Mouse (Mus musculus) limb, embryonic 14.5 days (tissue): Measurements from ENCODE around the gene Hoxc4. TPM values are rescaled to one million over a fixed set of nuclear protein-coding genes. Genes with fewer than 3 reads are reported as not detected.
A peak's percentile ranks its signal among the peaks of the same experiment; 100 is the strongest.

Experiments
- ATAC-seq: fragments of 200-750 bp; cut with Nextera tagmentation; 2 replicates; pipeline ENCODE4 v1.8.0; 2017; ENCODE audit warnings: low read depth, moderate number of reproducible peaks, moderate TSS enrichment; ENCODE audit not compliant: low FRiP score
- DNase-seq: peaks from one replicate; pipeline ENCODE4 v3.0.0-alpha.2; 2015; ENCODE audit warnings: low spot score
- H3K27ac ChIP-seq: fragments of 300-500 bp; sonication (generic); replicated peaks from 2 replicates; pipeline ENCODE4 v1.5.1; 2014; ENCODE audit warnings: low read depth, mild to moderate bottlenecking, low read length, moderate library complexity, mixed read lengths
- H3K27me3 ChIP-seq: fragments of 300-500 bp; sonication (generic); 2 replicates; pipeline ENCODE4 v1.6.1; 2014; ENCODE audit warnings: low read length, mixed read lengths; ENCODE audit not compliant: control insufficient read depth, insufficient read depth
- H3K36me3 ChIP-seq: fragments of 300-500 bp; sonication (generic); 2 replicates; pipeline ENCODE4 v1.6.1; 2014; ENCODE audit warnings: mild to moderate bottlenecking, low read length, moderate library complexity, mixed read lengths; ENCODE audit not compliant: control insufficient read depth, insufficient read depth
- H3K4me1 ChIP-seq: fragments of 300-500 bp; sonication (generic); 2 replicates; pipeline ENCODE4 v1.6.1; 2014; ENCODE audit warnings: antibody characterized with exemption, low read length, mixed read lengths; ENCODE audit not compliant: control insufficient read depth, insufficient read depth
- H3K4me2 ChIP-seq: fragments of 300-500 bp; sonication (generic); replicated peaks from 2 replicates; pipeline ENCODE4 v1.6.1; 2014; ENCODE audit warnings: low read depth, mild to moderate bottlenecking, low read length, moderate library complexity; ENCODE audit not compliant: severe bottlenecking
- H3K4me3 ChIP-seq: fragments of 300-500 bp; sonication (generic); replicated peaks from 2 replicates; pipeline ENCODE4 v1.5.1; 2014; ENCODE audit warnings: low read length
- H3K9ac ChIP-seq: fragments of 300-500 bp; sonication (generic); 2 replicates; pipeline ENCODE4 v1.6.1; 2014; ENCODE audit warnings: mild to moderate bottlenecking, low read depth, low read length, moderate library complexity; ENCODE audit not compliant: severe bottlenecking
- H3K9me3 ChIP-seq: fragments of 300-500 bp; sonication (generic); 2 replicates; pipeline ENCODE4 v1.6.1; 2016; ENCODE audit warnings: low read length; ENCODE audit not compliant: control insufficient read depth
- POLR2A ChIP-seq: fragments of 200-500 bp; IDR thresholded peaks from 2 replicates; pipeline ENCODE4 v1.8.0; 2012; ENCODE audit warnings: inconsistent platforms, mild to moderate bottlenecking, moderate library complexity, borderline replicate concordance; ENCODE audit not compliant: insufficient read depth, insufficient read length; ENCODE audit errors: extremely low read depth
- WGBS: fragments of 180-500 bp; shearing (Covaris S2); extraction: QIAGEN DNeasy Blood & Tissue Kit; methylation state at CpG from one replicate; pipeline ENCODE4 v1.1.7; 2014; 5-methylcytosine and 5-hydroxymethylcytosine counted together
- microRNA counts: library from miRNA; unstranded; fragments of <30 nt; microRNA quantifications from one replicate; lab custom pipeline; 2016
- microRNA-seq: library from miRNA; unstranded; fragments of <30 nt; microRNA quantifications from one replicate; pipeline ENCODE4, GENCODE M21; 2016
- polyA plus RNA-seq, 2 experiments: library from polyadenylated mRNA; depleted of rRNA in 1 of 2; stranded (reverse) in 1 of 2; unstranded in 1 of 2; fragments of >200 nt; fragmentation: Nextera tagmentation in 1 of 2; extraction: Ambion mirVana in 1 of 2; gene quantifications; 2 replicates each; pipeline versions ENCODE4 v1.2.1 to v1.2.3; 2012 to 2014

The Hoxc4 gene
- polyA plus RNA-seq, 2 experiments: 3.5 to 7.5 TPM

GRCm38 (mm10) chr15:103084944-103085343 is 66.2 kb downstream of the Hoxc4 start:
- ATAC-seq: no peak
- no peak overlapping the region for H3K27ac ChIP-seq
- H3K36me3 ChIP-seq: no peaks in the 10 kb centered on the region
- H3K9ac ChIP-seq: no peak overlapping the region
- no peak for DNase-seq
- H3K4me1 ChIP-seq: peaks cover 25% of the 10 kb centered on the region
- no peak for TF ChIP-seq POLR2A
- no peak overlapping the region for H3K4me3 ChIP-seq
- H3K9me3 ChIP-seq: no peaks in the 10 kb centered on the region
- peaks cover 37% of the 10 kb centered on the region; the same call in 1 of the 2 replicates for H3K27me3 ChIP-seq
- 75% methylated on average over 1 of the region's 1 CpGs for WGBS
- no peak overlapping the region for H3K4me2 ChIP-seq

DNA sequence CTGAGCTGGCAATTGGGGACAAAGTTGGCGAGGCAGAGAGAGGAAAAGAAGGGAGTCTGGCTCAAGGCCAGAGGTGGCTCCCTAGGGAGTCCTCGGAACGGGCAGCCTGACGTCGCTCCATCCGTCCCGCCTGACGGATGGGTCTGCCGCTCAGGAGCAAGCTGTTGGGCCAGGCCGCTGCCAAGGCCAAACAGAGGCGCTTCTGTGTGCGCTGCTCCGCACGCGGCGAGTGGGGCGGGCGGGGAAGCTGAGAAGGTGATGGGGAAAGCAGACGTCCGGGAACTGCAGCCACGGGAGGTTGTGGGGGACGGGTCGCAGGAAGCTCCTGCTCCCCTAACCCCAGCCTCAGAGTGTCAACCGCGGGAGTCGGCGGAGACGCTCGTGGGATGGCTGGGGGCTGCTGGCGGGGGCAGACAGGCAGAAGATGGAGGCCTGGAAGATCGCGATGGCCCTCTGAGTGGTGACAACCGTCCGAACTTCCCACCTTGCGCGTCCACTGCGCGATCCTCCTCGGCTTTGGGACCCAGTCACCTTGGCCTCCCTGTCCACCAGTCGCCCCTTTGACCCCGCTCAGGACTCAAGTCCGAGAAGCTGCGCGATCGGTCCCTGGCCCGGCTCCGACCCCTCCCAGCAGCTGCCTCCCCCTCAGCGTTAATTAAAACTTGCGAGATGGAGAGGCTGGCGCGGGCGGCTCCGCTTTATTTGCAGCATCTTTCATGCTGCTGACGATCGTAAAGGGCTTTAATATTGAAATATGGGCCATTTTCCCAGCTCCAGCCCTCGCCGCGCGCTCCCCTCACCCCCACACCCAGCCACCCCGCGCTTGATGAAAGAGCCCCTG is 67.3 kb downstream of the Hoxc4 start:
- peak; percentile 35; the same call in 1 of the 2 replicates for ATAC-seq
- Histone ChIP-seq H3K27me3 (peaks cover 37% of the 10 kb centered on the region; the same call in 1 of the 2 replicates), H3K9me3 (no peaks in the 10 kb centered on the region), H3K4me1 (peaks cover 31% of the 10 kb centered on the region), H3K4me3 (peak overlapping the region; percentile 29), H3K27ac (no peak overlapping the region), H3K4me2 (peak overlapping the region; percentile 61), H3K9ac (peak overlapping the region; percentile 13; the same call in 1 of the 2 replicates), H3K36me3 (no peaks in the 10 kb centered on the region)
- no peak for TF ChIP-seq POLR2A
- DNase-seq: peak; percentile 43
- WGBS: 3% methylated on average over 60 of the region's 61 CpGs

MicroRNA genes within 50 kb of the gene (microRNA counts, 519-probe panel; counts per million panel counts)
- microRNA mmu-miR-615-3p (lab: Ali Mortazavi, UCI) (not detected), microRNA mmu-miR-615-5p (lab: Ali Mortazavi, UCI) (not detected)

Small RNA genes within 50 kb of the gene (microRNA-seq; reads per million reads assigned to microRNA genes)
- gene Mir196a-2 (441 reads per million, percentile 64 among the genes with 10 or more reads in this experiment), gene Mir615 (948 reads per million, percentile 72 among the genes with 10 or more reads in this experiment)

Other genes starting within 250 kb of the Hoxc4 start
- 2.5 and 2.9 TPM in 2 replicates for gene Hoxc13, start 97.8 kb upstream of the Hoxc4 start, polyA plus RNA-seq (2012; rRNA removed)
- 6.1 and 7.7 TPM in 2 replicates for gene Hoxc13, start 97.8 kb upstream of the Hoxc4 start, polyA plus RNA-seq (2014; fragmentation: Nextera tagmentation; extraction: Ambion mirVana)
- gene Hoxc12, start 82.2 kb upstream of the Hoxc4 start, polyA plus RNA-seq (2012; rRNA removed): 3.6 and 4.5 TPM in 2 replicates
- 4.0 and 4.2 TPM in 2 replicates for gene Hoxc12, start 82.2 kb upstream of the Hoxc4 start, polyA plus RNA-seq (2014; fragmentation: Nextera tagmentation; extraction: Ambion mirVana)
- 7.4 and 7.6 TPM in 2 replicates for gene Hoxc11, start 64.5 kb upstream of the Hoxc4 start, polyA plus RNA-seq (2012; rRNA removed)
- 1.4 TPM in 2 replicates for gene Hoxc11, start 64.5 kb upstream of the Hoxc4 start, polyA plus RNA-seq (2014; fragmentation: Nextera tagmentation; extraction: Ambion mirVana)
- gene Hoxc10, start 52.1 kb upstream of the Hoxc4 start, polyA plus RNA-seq (2012; rRNA removed): 9.7 and 14.3 TPM in 2 replicates
- gene Hoxc10, start 52.1 kb upstream of the Hoxc4 start, polyA plus RNA-seq (2014; fragmentation: Nextera tagmentation; extraction: Ambion mirVana): 5.8 and 6.0 TPM in 2 replicates
- 7.6 and 9.0 TPM in 2 replicates for gene Hoxc5, start 51.5 kb upstream of the Hoxc4 start, polyA plus RNA-seq (2012; rRNA removed)
- gene Hoxc5, start 51.5 kb upstream of the Hoxc4 start, polyA plus RNA-seq (2014; fragmentation: Nextera tagmentation; extraction: Ambion mirVana): 2.6 and 3.5 TPM in 2 replicates
- 2.1 TPM in 2 replicates for gene Hoxc9, start 42.5 kb upstream of the Hoxc4 start, polyA plus RNA-seq (2012; rRNA removed)
- gene Hoxc9, start 42.5 kb upstream of the Hoxc4 start, polyA plus RNA-seq (2014; fragmentation: Nextera tagmentation; extraction: Ambion mirVana): 1.1 and 1.3 TPM in 2 replicates
- gene Hoxc8, start 28.3 kb upstream of the Hoxc4 start, polyA plus RNA-seq (2012; rRNA removed): 3.5 and 3.9 TPM in 2 replicates
- gene Hoxc8, start 28.3 kb upstream of the Hoxc4 start, polyA plus RNA-seq (2014; fragmentation: Nextera tagmentation; extraction: Ambion mirVana): 1.9 TPM in 2 replicates
- 8.0 and 10.4 TPM in 2 replicates for gene Hoxc6, start 20.7 kb upstream of the Hoxc4 start, polyA plus RNA-seq (2012; rRNA removed)
- gene Hoxc6, start 20.7 kb upstream of the Hoxc4 start, polyA plus RNA-seq (2014; fragmentation: Nextera tagmentation; extraction: Ambion mirVana): 2.4 and 2.5 TPM in 2 replicates
- gene Smug1, start 148.2 kb downstream of the Hoxc4 start, polyA plus RNA-seq (2012; rRNA removed): 18.6 and 22.4 TPM in 2 replicates
- 18.2 and 18.9 TPM in 2 replicates for gene Smug1, start 148.2 kb downstream of the Hoxc4 start, polyA plus RNA-seq (2014; fragmentation: Nextera tagmentation; extraction: Ambion mirVana)
- gene Cbx5, start 220.9 kb downstream of the Hoxc4 start, polyA plus RNA-seq (2012; rRNA removed): 78.3 and 81.4 TPM in 2 replicates
- gene Cbx5, start 220.9 kb downstream of the Hoxc4 start, polyA plus RNA-seq (2014; fragmentation: Nextera tagmentation; extraction: Ambion mirVana): 122 and 131 TPM in 2 replicates
- gene Hnrnpa1, start 221.5 kb downstream of the Hoxc4 start, polyA plus RNA-seq (2012; rRNA removed): 830 and 1,175 TPM in 2 replicates
- gene Hnrnpa1, start 221.5 kb downstream of the Hoxc4 start, polyA plus RNA-seq (2014; fragmentation: Nextera tagmentation; extraction: Ambion mirVana): 704 and 769 TPM in 2 replicates
- 1.5 and 3.4 TPM in 2 replicates for gene Nfe2, start 239.5 kb downstream of the Hoxc4 start, polyA plus RNA-seq (2012; rRNA removed)
- gene Nfe2, start 239.5 kb downstream of the Hoxc4 start, polyA plus RNA-seq (2014; fragmentation: Nextera tagmentation; extraction: Ambion mirVana): 1.5 and 2.4 TPM in 2 replicates